Mouse (Mus musculus) gastrocnemius, postnatal 25 days (tissue): ENCODE data around the gene Fndc9. TPM values are rescaled to one million over a fixed set of nuclear protein-coding genes. Genes with fewer than 3 reads are reported as not detected.

ENCODE experiments used
- DNase-seq: peaks from one replicate; pipeline ENCODE4 v3.0.0; 2022
- long read RNA-seq, 2 experiments: library from polyadenylated mRNA; stranded (forward); transcript quantifications; one replicate each; pipeline ENCODE4 v2.0.0; 2021
- total RNA-seq, 2 experiments: library from RNA; stranded (reverse); gene quantifications; 1 replicate in 1 of 2; 2 replicates in 1 of 2; pipeline ENCODE4 v1.2.3; 2021

Gene Fndc9
- total RNA-seq = not detected
- long read RNA-seq, experiment 1, partial matches to known transcripts = 0 of 1 reads
- long read RNA-seq, experiment 1, other reads (novel, unspliced or antisense) = 1 of 1 reads
- long read RNA-seq, experiment 2 = 0 reads

- DNase-seq = no peak
Observed at GRCm38 (mm10) chr11:46235334-46235733, at the start of gene Fndc9. Gene Fndc9, plus strand, starts transcription at chr11:46235531.

DNA sequence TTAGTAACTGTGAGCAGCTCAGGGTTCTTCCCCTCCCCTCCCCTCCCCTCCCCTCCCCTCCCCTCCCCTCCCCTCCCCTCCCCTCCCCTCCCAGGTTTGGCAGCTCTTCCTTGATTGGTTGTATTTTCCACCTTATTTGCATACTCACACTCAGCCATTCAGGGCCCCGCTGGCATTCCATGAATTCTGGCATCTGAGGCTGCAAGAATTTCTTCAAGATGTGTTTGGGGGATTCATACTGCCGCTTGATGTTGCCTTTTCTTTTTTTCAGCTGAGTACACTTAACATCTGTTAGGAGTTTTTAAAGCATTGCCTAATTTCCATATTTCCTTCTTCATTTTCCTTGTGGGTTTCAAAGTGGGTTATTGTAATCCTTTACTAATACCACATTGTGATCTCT lies 47.0 kb upstream of the Fndc9 start:
- DNase-seq = no peak

- no peak for DNase-seq
Observed at GRCm38 (mm10) chr11:46194175-46194574, 41.2 kb upstream of the Fndc9 start.

- DNase-seq = no peak
Observed at GRCm38 (mm10) chr11:46200664-46201063, 34.7 kb upstream of the Fndc9 start.

- no peak for DNase-seq
Observed at GRCm38 (mm10) chr11:46201636-46202546, 33.4 kb upstream of the Fndc9 start.

DNA sequence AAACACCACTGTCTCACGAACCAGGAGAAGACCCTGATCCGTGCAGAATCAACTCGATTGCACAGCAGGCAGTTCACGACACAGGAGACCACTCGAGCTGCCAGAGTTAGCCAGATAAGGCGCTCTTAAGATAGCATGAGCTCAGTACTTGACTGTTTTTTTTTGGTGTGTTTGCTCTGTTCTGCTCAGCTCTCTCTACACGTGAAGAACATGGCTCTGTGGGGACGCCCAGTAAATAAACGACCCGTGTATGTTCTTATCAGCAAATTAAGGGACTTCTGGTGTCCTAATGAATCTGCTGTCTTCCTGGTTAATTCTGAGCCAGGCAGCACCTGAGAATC lies 32.8 kb upstream of the Fndc9 start:
- DNase-seq = no peak

GRCm38 (mm10) chr11:46204841-46205240 lies 30.5 kb upstream of the Fndc9 start:
- DNase-seq = no peak

GRCm38 (mm10) chr11:46205639-46206409 lies 29.5 kb upstream of the Fndc9 start:
- no peak for DNase-seq

DNA sequence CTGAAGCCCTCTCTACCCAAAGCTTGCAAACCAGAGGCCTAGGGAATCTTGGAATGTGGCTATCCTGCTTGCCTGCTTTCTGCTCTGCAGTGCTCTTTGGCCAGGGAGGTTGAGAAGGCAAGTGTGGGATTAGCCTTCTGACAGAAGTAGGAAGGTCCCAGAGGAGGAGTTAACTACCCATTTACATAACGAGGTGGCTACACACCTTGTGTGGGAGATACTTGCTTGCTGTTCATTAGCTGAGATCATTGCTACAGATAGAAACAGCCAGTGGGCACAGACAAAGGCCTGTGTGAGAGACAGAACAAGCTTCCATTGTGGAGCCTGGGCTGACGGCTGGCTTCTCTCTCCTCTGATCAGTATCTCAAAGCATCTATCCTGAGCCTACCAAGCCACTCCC lies 25.4 kb upstream of the Fndc9 start:
- no peak for DNase-seq

- DNase-seq = no peak
Observed at GRCm38 (mm10) chr11:46211858-46212257, 23.5 kb upstream of the Fndc9 start.

DNA sequence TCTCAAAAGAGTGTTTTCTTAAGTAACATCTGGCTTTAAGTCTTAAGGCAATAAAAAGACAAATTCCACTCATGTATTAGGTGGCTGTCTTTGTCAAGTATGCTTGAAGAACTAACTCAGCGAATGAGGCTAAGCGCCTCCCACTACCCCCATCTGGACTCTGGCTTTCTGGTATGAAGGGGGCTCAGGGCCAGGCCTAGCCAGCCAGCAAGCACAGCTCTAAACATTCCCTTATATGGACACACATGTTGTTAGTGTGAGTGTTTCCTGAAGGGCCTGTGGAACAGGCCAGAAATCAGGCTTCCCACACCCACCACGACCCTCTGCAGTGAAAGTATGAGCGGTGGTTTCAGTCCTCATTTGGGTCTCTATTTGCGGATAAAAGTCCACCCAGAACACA lies 21.5 kb upstream of the Fndc9 start:
- no peak for DNase-seq

GRCm38 (mm10) chr11:46214368-46215230 lies 20.7 kb upstream of the Fndc9 start:
- DNase-seq = no peak

DNA sequence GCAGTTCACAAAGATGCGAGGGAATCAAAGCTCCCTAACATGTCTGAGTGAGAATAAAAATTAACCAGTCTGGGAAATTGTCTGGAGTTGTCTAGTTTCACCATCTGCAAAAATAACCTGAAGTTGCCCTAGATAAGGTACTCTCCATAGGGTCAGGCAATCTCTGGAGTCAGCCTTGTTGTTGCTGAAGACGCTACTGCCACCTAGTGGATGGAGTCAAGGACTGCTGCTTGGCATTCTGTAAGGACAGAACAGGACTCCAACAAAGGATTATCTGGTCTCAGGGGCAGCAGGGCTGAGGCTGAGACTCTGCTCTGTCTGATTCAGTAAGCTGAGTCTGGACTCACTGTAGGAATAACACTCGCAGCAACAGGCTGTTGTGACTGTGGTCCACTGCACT lies 20.0 kb upstream of the Fndc9 start:
- DNase-seq = no peak

- no peak for DNase-seq
Observed at GRCm38 (mm10) chr11:46216669-46217068, 18.7 kb upstream of the Fndc9 start.

GRCm38 (mm10) chr11:46217686-46218085 lies 17.6 kb upstream of the Fndc9 start:
- DNase-seq = no peak

DNA sequence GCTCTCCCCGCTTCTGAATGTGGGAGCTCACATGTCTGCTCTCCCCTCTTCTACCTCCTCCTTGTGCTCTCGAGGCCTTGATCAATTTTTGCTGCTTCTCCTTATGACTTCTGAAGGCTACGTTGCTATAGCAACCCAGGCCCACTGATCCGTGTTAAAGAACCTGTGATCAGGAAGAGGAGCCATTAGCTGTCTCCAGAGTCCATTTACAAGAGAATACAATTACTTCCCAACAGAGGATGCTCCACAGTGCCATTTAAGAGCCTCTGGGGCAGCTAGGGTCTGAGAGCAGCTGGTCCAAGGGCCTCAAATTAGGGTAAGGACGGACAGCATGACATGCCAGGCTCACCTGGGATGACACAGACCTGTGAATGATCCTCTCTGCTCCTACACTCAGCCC lies 16.7 kb upstream of the Fndc9 start:
- no peak for DNase-seq

GRCm38 (mm10) chr11:46219380-46219779 lies 16.0 kb upstream of the Fndc9 start:
- DNase-seq = no peak

- no peak for DNase-seq
Observed at GRCm38 (mm10) chr11:46220211-46220610, 15.1 kb upstream of the Fndc9 start.

DNA sequence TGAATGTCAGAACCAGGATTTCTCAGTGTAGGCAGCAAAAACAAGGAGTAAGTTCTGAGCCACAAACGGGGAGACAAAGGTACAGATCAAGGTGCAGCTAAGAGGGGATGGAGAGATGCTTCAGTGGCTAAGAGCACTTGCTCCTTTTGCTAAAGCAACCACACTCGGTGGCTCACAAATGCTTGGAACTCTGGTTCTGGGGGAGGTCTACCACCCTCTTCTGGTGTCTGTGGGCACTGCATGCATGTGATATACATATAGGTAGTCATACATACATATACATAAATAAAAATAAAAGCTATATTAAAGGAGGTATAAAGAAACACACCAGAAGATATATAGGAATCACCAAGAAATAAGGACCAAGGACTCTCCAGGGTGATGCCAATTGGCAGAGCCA lies 11.8 kb upstream of the Fndc9 start:
- DNase-seq = no peak

DNA sequence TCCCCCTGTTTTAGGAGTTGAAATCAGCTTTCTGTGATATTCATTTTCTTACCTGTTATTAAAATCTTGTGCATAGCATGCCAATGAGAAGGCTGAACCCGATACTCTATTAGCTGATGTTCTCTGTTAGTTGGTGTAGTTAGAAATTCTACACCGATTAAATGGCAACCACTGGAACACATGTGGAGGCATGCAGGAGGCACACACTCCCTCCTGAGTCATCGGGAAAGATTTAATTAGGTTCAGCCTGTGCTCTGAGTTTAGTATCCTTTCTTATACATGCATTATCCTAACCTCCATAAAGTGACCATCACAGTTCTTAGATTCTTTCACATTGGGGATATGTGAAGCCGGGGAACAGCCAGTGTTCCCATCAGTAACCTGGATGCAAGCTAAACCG lies 10.0 kb upstream of the Fndc9 start:
- no peak for DNase-seq

GRCm38 (mm10) chr11:46230184-46230583 lies 5.1 kb upstream of the Fndc9 start:
- DNase-seq = no peak

DNA sequence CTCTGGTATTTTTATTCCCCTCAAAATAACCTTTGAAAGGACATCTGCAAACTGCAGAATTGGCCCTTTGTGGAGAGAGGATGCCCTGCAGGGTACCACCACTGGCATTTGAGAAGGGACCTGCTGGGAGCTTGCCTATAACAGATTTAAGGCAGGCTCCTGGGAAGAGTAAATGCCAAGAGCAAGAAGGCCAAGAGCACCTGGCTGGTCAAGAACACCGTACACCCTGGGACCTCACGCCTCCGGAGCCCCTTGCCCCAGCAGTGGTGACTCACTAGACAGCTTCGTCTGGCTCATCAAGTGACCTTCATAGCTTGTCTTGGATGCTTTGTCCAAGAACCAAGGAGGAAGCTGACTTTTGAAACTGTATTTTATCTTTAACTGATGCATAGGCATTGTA lies 2.5 kb upstream of the Fndc9 start:
- no peak for DNase-seq
